Mouse (Mus musculus) embryo, embryonic 10.5 days (tissue): ENCODE results near the gene 4932429P05Rik.

ENCODE experiments used
- DNase-seq: peaks from one replicate; pipeline ENCODE4 v3.0.0-alpha.2; 2015; ENCODE audit warnings: low spot score

The 4932429P05Rik gene

GRCm38 (mm10) chrX:89751968-89752367, at the start of gene 4932429P05Rik:
TSS of gene 4932429P05Rik (plus strand) at chrX:89752268.
- no peak for DNase-seq
